Mouse (Mus musculus): Measurements from ENCODE around the gene Cyp2a12.
"Not testable (repeated sequence)": the region's sequence is repeated elsewhere in the genome, so short reads cannot be mapped to it uniquely, and the experiment has no call there.

Gene Cyp2a12

GRCm38 (mm10) chr7:27028789-27029188, at the start of gene Cyp2a12:
Cyp2a12 (plus strand) TSS chr7:27029081.
- DNase-seq = no peak

GRCm38 (mm10) chr7:26981464-26981863, 47.4 kb upstream of the Cyp2a12 start:
- DNase-seq = not testable (repeated sequence)

DNA sequence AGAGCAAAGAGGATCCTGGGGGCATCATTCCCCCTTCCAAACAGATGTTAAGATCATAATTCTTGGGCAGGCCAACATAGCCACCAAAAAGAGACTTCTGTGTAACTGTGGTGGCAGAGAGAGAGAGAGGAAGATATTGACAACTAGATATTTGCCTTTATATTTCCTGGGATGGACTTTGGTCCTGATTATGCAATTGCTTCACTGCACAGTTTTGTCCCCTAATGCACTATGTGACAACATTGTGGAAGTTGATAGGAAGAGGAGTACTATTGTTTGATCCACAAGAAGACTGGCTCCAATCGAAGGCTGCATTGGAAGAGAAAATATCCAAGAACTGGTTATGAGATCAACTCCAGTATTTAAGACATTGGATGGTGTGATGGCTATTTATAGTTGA, 46.9 kb upstream of the Cyp2a12 start:
- not testable (repeated sequence) for DNase-seq

DNA sequence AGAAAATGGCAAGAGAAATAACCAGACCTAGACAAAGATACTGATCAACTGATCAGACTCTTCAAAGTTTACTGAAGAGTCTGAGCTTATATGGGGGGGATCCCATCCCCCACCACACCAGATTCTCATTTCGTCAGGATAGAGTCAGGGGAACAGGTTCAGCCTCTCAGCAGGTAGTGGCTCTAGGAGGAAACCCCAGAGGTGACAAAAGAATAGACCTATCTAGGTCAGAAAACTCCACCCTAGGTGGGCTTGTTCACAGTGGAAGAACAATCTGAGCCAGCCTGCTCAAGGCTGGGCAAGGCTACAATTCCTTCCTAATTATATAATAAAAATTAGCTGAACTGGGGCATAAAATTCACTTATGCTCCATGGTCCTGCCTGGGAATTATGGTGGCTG, 46.3 kb upstream of the Cyp2a12 start:
- no peak for DNase-seq

GRCm38 (mm10) chr7:26983151-26983550, 45.7 kb upstream of the Cyp2a12 start:
- not testable (repeated sequence) for DNase-seq

DNA sequence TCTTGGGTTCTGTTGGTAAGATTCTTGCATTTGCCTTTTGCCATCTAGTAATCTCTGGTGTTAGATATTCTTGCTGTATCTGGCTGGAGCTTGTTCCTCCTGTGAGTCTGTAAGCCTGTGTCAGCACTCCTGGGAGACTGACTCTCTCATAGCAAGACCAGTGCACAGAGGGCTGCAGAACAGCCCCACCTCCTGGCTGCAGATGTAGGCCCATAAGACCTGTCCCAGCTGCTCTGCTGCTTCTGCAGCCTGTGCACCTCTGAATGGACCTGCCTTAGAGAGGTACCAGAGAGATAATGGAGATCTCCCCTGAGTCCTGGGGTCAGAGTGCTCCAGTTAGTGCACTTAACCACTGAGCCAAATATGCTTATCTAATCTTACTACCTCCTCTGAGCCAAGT, 2.3 kb upstream of the Cyp2a12 start:
- peak; percentile 2 for DNase-seq

DNA sequence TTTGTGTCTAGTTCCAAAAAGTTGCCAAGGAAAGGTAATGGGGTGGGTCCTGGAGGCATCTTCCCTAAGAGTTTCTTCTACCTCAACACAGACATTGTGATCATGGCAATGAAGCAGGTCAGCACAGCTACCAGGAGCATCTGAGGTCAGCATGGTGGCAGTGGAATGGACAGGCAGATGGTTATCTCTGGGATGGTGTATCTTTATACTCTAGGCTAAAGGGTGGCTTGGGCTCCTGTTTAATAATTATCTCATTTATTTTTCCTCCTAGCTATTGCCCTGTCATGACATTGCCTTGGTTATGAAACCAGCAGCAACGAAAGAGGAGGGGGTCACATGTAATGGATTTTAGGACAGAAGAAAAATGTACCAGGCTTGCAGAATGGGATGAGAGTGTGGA, 20.0 kb downstream of the Cyp2a12 start:
- not testable (repeated sequence) for DNase-seq

GRCm38 (mm10) chr7:27059333-27059732, 30.5 kb downstream of the Cyp2a12 start:
- DNase-seq = not testable (repeated sequence)

DNA sequence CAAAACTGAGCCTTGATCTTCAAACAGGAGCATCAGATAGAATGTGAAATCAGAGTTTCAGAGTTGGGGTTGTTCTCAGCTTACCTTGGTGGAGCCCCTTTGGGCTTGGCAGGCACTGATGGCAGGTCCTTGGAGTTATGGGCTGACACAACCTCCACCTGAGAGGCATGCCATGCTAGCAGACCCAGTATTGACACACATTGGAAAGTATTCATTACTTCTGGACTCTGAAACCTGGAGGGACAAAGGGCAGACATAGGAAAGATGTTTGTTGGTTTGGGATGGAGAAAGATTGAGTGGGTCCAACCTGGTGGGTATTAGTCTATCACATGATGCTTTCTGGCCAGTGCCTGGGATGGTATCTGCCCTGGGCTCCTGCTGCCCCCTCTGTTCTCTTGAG, 31.0 kb downstream of the Cyp2a12 start:
- DNase-seq = not testable (repeated sequence)

GRCm38 (mm10) chr7:27078641-27079040, 49.8 kb downstream of the Cyp2a12 start:
- DNase-seq = no peak

- DNase-seq = no peak
Measured at GRCm38 (mm10) chr7:27081625-27082024, 52.7 kb downstream of the Cyp2a12 start.

Measured in lung, postnatal 10 days (tissue).